Mouse (Mus musculus) thymus, adult 2 months (tissue): ENCODE data around the gene Itpr2. TPM values are rescaled to one million over a fixed set of nuclear protein-coding genes. Genes with fewer than 3 reads are reported as not detected.
"Not testable (repeated sequence)": the region's sequence is repeated elsewhere in the genome, so short reads cannot be mapped to it uniquely, and the experiment has no call there.

ENCODE experiments used
- DNase-seq: peaks from one replicate; pipeline ENCODE4 v3.0.0; 2021
- H3K27ac ChIP-seq: fragments of 200-500 bp; 2 replicates; pipeline ENCODE4 v1.5.1; 2012; ENCODE audit warnings: low read length, control low read depth; ENCODE audit not compliant: control insufficient read depth, insufficient read depth
- H3K27me3 ChIP-seq: fragments of 200-500 bp; 2 replicates; pipeline ENCODE4 v1.6.1; 2012; ENCODE audit warnings: mild to moderate bottlenecking, low read length, moderate library complexity, mixed read lengths; ENCODE audit not compliant: control insufficient read depth, insufficient read depth
- H3K36me3 ChIP-seq: fragments of 200-500 bp; 2 replicates; pipeline ENCODE4 v1.6.1; 2012; ENCODE audit warnings: mild to moderate bottlenecking, low read length, moderate library complexity; ENCODE audit not compliant: control insufficient read depth, insufficient read depth
- H3K4me1 ChIP-seq: fragments of 200-500 bp; replicated peaks from 2 replicates; pipeline ENCODE4 v1.6.1; 2012; ENCODE audit warnings: low read length; ENCODE audit not compliant: control insufficient read depth, insufficient read depth
- H3K4me3 ChIP-seq: fragments of 200-500 bp; 2 replicates; pipeline ENCODE4 v1.5.1; 2012; ENCODE audit warnings: mild to moderate bottlenecking, low read length, control low read depth, moderate library complexity; ENCODE audit not compliant: control insufficient read depth, insufficient read depth
- CTCF ChIP-seq: fragments of 200-500 bp; IDR thresholded peaks from 2 replicates; pipeline ENCODE4 v1.5.1; 2012; ENCODE audit warnings: mild to moderate bottlenecking, control low read depth, low read length, moderate library complexity, borderline replicate concordance; ENCODE audit not compliant: control insufficient read depth, poor library complexity, insufficient read depth; ENCODE audit errors: extremely low read depth
- POLR2A ChIP-seq: fragments of 200-500 bp; IDR thresholded peaks from 2 replicates; pipeline ENCODE4 v1.6.1; 2012; ENCODE audit warnings: mild to moderate bottlenecking, low read length, control low read depth, moderate library complexity; ENCODE audit not compliant: control insufficient read depth, poor library complexity, insufficient read depth; ENCODE audit errors: extremely low read depth
- WGBS: fragments of 180-500 bp; shearing (Covaris S2); methylation state at CpG from one replicate; pipeline ENCODE4 v1.1.7; 2018; 5-methylcytosine and 5-hydroxymethylcytosine counted together
- polyA plus RNA-seq: library from polyadenylated mRNA; depleted of rRNA; stranded (reverse); fragments of >200 nt; gene quantifications from 2 replicates; pipeline ENCODE4 v1.2.3, GENCODE M21; 2012

Gene Itpr2
- polyA plus RNA-seq, 1 experiment = 60.3 TPM

DNA sequence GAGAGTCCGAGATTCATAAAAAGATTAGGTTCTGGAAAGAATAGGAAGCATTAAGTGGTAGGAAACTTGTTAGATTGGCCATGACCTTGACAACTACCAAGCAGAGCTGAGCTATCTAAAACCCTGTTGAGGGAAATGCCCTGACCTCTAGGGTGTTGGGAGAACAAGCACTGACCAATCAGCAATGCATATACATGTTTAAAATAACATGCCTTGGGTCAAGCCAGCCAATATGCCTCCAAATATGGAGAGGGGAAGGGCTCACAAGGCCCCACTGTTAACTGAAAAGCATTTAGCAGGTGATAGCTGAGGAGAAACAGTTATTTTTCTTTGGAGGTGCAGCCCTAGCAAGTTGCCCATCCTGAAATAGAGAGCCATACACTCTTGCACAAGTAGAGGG is 25.2 kb downstream of the Itpr2 start:
- no peak for TF ChIP-seq POLR2A
- no peak for TF ChIP-seq CTCF
- no peak for DNase-seq
- Histone ChIP-seq H3K4me3 (no peak overlapping the region), H3K36me3 (peaks cover 4% of the 10 kb centered on the region; the same call in 1 of the 2 replicates), H3K4me1 (peaks cover 20% of the 10 kb centered on the region), H3K27ac (no peak overlapping the region), H3K27me3 (no peaks in the 10 kb centered on the region)
- 98% methylated on average over 1 of the region's 1 CpGs for WGBS

- no peak overlapping the region for H3K4me3 ChIP-seq
- H3K36me3 ChIP-seq = peaks cover 8% of the 10 kb centered on the region; the same call in 1 of the 2 replicates
- peaks cover 8% of the 10 kb centered on the region; the same call in 1 of the 2 replicates for H3K4me1 ChIP-seq
These were observed 27.9 kb downstream of the Itpr2 start for GRCm38 (mm10) chr6:146474166-146474565.

GRCm38 (mm10) chr6:146473216-146473955 is 28.6 kb downstream of the Itpr2 start:
- TF ChIP-seq POLR2A (no peak), CTCF (no peak)

More at GRCm38 (mm10) chr6:146474166-146474565, 27.9 kb downstream of the Itpr2 start:
- no peak overlapping the region for H3K27ac ChIP-seq
- H3K27me3 ChIP-seq = no peaks in the 10 kb centered on the region
- no peak for TF ChIP-seq POLR2A
- no peak for TF ChIP-seq CTCF
- DNase-seq = no peak
- 96% methylated on average over 4 of the region's 4 CpGs for WGBS

GRCm38 (mm10) chr6:146470378-146470777 is 31.6 kb downstream of the Itpr2 start:
- 99% methylated on average over 4 of the region's 4 CpGs for WGBS
- Histone ChIP-seq H3K4me3 (no peak overlapping the region), H3K36me3 (peaks cover 28% of the 10 kb centered on the region), H3K4me1 (peaks cover 2% of the 10 kb centered on the region; the same call in 1 of the 2 replicates), H3K27me3 (no peaks in the 10 kb centered on the region), H3K27ac (no peak overlapping the region)
- no peak for DNase-seq
- TF ChIP-seq CTCF (no peak), POLR2A (no peak)

More at GRCm38 (mm10) chr6:146473216-146473955, 28.6 kb downstream of the Itpr2 start:
- H3K27me3 ChIP-seq = no peaks in the 10 kb centered on the region
- peaks cover 6% of the 10 kb centered on the region; the same call in 1 of the 2 replicates for H3K4me1 ChIP-seq
- WGBS = 90% methylated on average over 6 of the region's 6 CpGs
- peaks cover 11% of the 10 kb centered on the region for H3K36me3 ChIP-seq
- H3K4me3 ChIP-seq = no peak overlapping the region
- DNase-seq = no peak
- H3K27ac ChIP-seq = no peak overlapping the region

DNA sequence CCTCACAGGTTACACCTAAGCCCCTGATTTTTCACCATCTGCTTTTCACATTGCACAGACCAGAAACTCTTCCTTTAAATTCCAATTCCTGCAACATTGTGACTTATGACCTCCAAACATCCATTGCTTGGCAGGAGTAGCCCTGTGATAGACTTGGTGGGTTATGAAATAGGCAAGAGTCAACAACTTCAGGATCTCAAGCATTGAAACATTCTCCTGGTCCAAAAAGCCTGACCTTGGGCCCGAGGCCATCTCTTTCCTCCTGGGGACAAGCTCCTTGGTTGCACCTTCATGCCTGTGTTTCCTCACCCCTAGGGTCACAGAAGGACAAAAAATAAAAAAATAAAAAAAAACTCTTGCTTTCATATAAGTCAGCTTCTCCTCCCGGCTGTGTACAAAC is 32.1 kb downstream of the Itpr2 start:
- no peaks in the 10 kb centered on the region for H3K27me3 ChIP-seq
- DNase-seq = no peak
- WGBS = 91% methylated on average over 2 of the region's 2 CpGs
- H3K36me3 ChIP-seq = peaks cover 28% of the 10 kb centered on the region
- H3K4me1 ChIP-seq = peaks cover 2% of the 10 kb centered on the region; the same call in 1 of the 2 replicates
- no peak for TF ChIP-seq POLR2A
- no peak for TF ChIP-seq CTCF
- no peak overlapping the region for H3K4me3 ChIP-seq
- H3K27ac ChIP-seq = no peak overlapping the region

DNA sequence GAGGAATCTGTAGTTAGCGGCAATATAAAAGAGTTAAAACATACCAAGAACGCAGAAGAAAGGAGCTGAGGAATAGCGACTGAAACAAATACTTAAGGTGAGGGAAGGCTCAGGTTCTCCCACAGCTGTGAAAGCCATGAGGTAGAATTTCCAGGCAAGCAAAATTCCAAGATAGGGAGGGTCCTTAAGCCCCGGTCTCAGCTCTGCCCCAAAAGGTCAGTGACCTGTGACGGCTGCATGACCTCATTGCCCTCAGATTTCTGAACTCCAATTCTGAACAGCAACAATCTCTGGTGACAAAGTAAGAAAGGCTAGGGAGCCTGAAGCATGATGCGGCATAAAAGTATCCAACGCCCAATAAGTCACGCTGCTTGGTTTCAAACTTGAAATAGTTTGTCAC is 33.7 kb downstream of the Itpr2 start:
- Histone ChIP-seq H3K27me3 (no peaks in the 10 kb centered on the region), H3K4me3 (no peak overlapping the region), H3K27ac (no peak overlapping the region), H3K36me3 (peaks cover 33% of the 10 kb centered on the region), H3K4me1 (no peaks in the 10 kb centered on the region; the same call in 1 of the 2 replicates)
- no peak for TF ChIP-seq CTCF
- no peak for TF ChIP-seq POLR2A
- no peak for DNase-seq
- 95% methylated on average over 8 of the region's 8 CpGs for WGBS

DNA sequence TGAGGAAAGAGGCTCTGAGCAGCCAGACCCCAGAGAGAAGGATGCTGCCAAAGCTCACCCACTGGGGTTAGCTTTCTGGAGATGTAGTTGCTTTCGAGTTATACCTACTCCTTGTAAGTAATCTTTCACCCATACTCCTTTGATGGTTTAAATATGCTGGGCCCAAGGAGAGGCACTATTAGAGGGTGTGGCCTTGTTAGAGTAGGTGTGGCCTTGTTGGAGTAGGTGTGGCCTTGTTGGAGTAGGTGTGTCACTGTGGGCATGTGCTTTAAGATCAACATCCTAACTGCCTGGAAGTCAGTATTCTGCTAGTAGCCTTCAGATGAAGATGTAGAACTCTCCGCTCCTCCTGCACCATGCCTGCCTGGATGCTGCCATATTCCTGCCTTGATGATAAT is 37.4 kb downstream of the Itpr2 start:
- not testable (repeated sequence) for H3K4me3 ChIP-seq, H3K27me3 ChIP-seq, H3K27ac ChIP-seq, DNase-seq
- Histone ChIP-seq H3K36me3 (peaks cover 30% of the 10 kb centered on the region), H3K4me1 (peaks cover 21% of the 10 kb centered on the region)
- WGBS = 97% methylated on average over 2 of the region's 2 CpGs
